Mouse (Mus musculus): Measurements from ENCODE around the gene Spata48. TPM values are rescaled to one million over a fixed set of nuclear protein-coding genes. Genes with fewer than 3 reads are reported as not detected.

The Spata48 gene
- total RNA-seq, 2 experiments from 2014 or later = 1.7 to 2.0 TPM

GRCm38 (mm10) chr11:11530126-11530525, 68.2 kb downstream of the Spata48 start:
- DNase-seq (ENCODE audit: low spot score in 2 of 2) = no peak

DNA sequence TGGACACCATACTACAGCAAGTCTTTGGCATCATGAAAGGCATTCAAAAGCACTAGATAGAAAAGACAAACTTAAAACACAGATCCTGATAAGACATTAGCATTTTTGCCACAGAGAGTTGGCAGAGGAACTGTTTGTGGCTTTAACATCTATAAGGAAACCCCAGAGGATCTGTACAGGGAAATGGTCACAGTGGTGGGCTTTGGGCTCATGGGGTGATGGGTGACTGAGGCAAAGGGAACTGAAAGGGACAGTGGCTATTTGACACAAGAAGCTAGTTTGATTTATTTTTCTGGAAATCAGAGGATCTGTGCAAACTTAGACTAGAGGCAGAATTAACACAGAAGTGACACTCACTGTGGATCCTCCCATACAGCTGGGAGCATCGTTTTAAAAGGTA, 74.4 kb downstream of the Spata48 start:
- DNase-seq (ENCODE audit: low spot score in 2 of 2) = no peak

DNA sequence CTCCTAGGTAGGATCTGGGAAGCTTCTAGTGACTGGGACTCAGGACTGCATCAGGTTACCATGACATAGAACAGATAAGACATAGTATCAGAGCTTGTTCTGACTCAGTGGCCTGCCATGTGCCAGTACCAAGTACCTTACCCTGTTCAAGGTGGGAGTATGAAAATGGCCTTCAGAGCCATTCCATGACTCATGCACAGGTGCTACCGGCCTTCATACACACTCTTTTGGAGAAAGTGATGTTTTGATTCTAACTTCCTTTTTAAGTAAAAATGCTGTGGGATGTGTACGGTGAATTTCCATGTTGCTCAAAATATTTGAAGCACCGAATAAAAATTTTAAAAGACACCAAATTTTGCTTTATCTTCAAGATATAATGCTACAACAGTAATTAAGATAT, 84.1 kb downstream of the Spata48 start:
- DNase-seq (ENCODE audit: low spot score in 2 of 2) = no peak

DNA sequence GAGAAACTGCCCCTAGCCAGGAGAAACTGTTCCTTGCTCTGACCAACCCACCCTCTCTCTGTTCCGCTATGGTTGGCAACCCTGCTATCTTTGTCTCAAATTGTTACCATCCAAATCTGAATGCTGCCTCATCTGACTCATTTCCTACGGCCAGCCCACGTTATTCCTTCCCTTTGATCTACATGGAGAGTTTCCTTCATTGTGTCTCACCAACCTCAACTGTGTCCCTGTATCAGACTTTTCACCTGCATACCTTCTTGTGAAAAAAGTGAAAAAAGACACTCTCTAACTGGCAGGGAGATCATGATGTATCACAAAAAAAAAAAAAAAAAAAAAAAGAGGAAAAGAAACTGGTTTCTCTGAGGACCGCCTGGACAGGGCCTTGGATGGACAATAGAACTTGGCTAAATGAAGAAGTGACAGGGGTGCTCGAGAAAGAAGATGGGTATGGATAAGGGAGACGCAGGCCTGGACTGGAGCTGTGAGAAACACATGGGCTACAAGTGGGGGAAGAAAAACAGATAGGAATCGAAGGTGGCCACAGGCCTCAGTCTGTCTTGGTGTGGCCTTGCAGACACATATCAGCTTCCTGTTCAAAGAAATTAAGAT, 85.1 kb downstream of the Spata48 start:
- DNase-seq (ENCODE audit: low spot score in 2 of 2) = no peak

GRCm38 (mm10) chr11:11547597-11548240, 85.8 kb downstream of the Spata48 start:
- no peak for DNase-seq (ENCODE audit: low spot score in 2 of 2)

- DNase-seq (ENCODE audit: low spot score in 2 of 2) = no peak
Observed at GRCm38 (mm10) chr11:11555563-11555962, 93.7 kb downstream of the Spata48 start.

GRCm38 (mm10) chr11:11556186-11556585, 94.3 kb downstream of the Spata48 start:
- DNase-seq (ENCODE audit: low spot score in 2 of 2) = no peak

GRCm38 (mm10) chr11:11557173-11557967, 95.5 kb downstream of the Spata48 start:
- peak; percentile 43 to 47 for DNase-seq (ENCODE audit: low spot score in 2 of 2)

GRCm38 (mm10) chr11:11558662-11559061, 96.8 kb downstream of the Spata48 start:
- no peak for DNase-seq (ENCODE audit: low spot score in 2 of 2)

GRCm38 (mm10) chr11:11559099-11559686, 97.3 kb downstream of the Spata48 start:
- no peak for DNase-seq (ENCODE audit: low spot score in 2 of 2)

GRCm38 (mm10) chr11:11561118-11561517, 99.2 kb downstream of the Spata48 start:
- no peak for DNase-seq (ENCODE audit: low spot score in 2 of 2)

GRCm38 (mm10) chr11:11564266-11565044, 102.6 kb downstream of the Spata48 start:
- peak; percentile 18 to 41 for DNase-seq (ENCODE audit: low spot score in 2 of 2)

Other genes with a start within 250 kb of the Spata48 start
- 1 to 10 TPM in 1 of 2 experiments, under 1 TPM in 1; 0.91 to 1.2 TPM for gene Zpbp, start 314 bp downstream of the Spata48 start, total RNA-seq (2021)
- gene 4930512M02Rik, start 165.7 kb downstream of the Spata48 start, total RNA-seq (2021) = not detected
- 1 to 10 TPM; 2.7 to 3.4 TPM for gene Ikzf1, start 222.9 kb downstream of the Spata48 start, total RNA-seq (2021)